Mouse (Mus musculus) embryonic facial prominence, embryonic 15.5 days (tissue): ENCODE data around the gene Gm815. TPM values are rescaled to one million over a fixed set of nuclear protein-coding genes. Genes with fewer than 3 reads are reported as not detected.

Source experiments
- ATAC-seq: fragments of 200-750 bp; cut with Nextera tagmentation; 2 replicates; pipeline ENCODE4 v1.8.0; 2017; ENCODE audit warnings: low read depth, moderate TSS enrichment; ENCODE audit not compliant: insufficient number of reproducible peaks, low FRiP score, low TSS enrichment
- H3K27ac ChIP-seq: fragments of 300-500 bp; sonication (generic); replicated peaks from 2 replicates; pipeline ENCODE4 v1.5.1; 2015; ENCODE audit warnings: mild to moderate bottlenecking, inconsistent platforms
- H3K27me3 ChIP-seq: fragments of 300-500 bp; sonication (generic); 2 replicates; pipeline ENCODE4 v1.6.1; 2015; ENCODE audit warnings: inconsistent platforms
- H3K36me3 ChIP-seq: fragments of 300-500 bp; sonication (generic); 2 replicates; pipeline ENCODE4 v1.6.1; 2015; ENCODE audit warnings: mild to moderate bottlenecking, inconsistent platforms
- H3K4me1 ChIP-seq: fragments of 300-500 bp; sonication (generic); 2 replicates; pipeline ENCODE4 v1.6.1; 2015; ENCODE audit warnings: inconsistent platforms
- H3K4me2 ChIP-seq: fragments of 300-500 bp; sonication (generic); replicated peaks from 2 replicates; pipeline ENCODE4 v1.6.1; 2015; ENCODE audit warnings: mild to moderate bottlenecking, inconsistent platforms
- H3K4me3 ChIP-seq: fragments of 300-500 bp; sonication (generic); replicated peaks from 2 replicates; pipeline ENCODE4 v1.5.1; 2015; ENCODE audit warnings: mild to moderate bottlenecking, inconsistent platforms
- H3K9ac ChIP-seq: fragments of 300-500 bp; sonication (generic); 2 replicates; pipeline ENCODE4 v1.6.1; 2015; ENCODE audit warnings: inconsistent platforms
- H3K9me3 ChIP-seq: fragments of 300-500 bp; sonication (generic); replicated peaks from 2 replicates; pipeline ENCODE4 v1.6.1; 2016; ENCODE audit warnings: inconsistent platforms
- WGBS: fragments of 180-500 bp; shearing (Covaris S2); methylation state at CpG from one replicate; pipeline ENCODE4 v1.1.7; 2015; 5-methylcytosine and 5-hydroxymethylcytosine counted together
- polyA plus RNA-seq: library from polyadenylated mRNA; unstranded; fragments of >200 nt; fragmentation: Nextera tagmentation; extraction: Ambion mirVana; gene quantifications from 2 replicates; pipeline ENCODE4 v1.2.1, GENCODE M21; 2015

Gm815 gene
- polyA plus RNA-seq, 1 experiment from 2014 or later, result not detected

- no peak for ATAC-seq
- 63% methylated on average over 12 of the region's 12 CpGs for WGBS
Observed at GRCm38 (mm10) chr19:26858427-26859194, 27.1 kb upstream of the Gm815 start.

GRCm38 (mm10) chr19:26859195-26859570, 26.5 kb upstream of the Gm815 start:
- WGBS, result 62% methylated on average over 5 of the region's 5 CpGs
- Histone ChIP-seq H3K36me3 (no peaks in the 10 kb centered on the region), H3K4me2 (no peak overlapping the region), H3K27ac (no peak overlapping the region), H3K4me1 (0 out of 2 replicates have a peak, but pooled peaks cover 5% of the 10 kb centered on the region), H3K9me3 (no peaks in the 10 kb centered on the region), H3K4me3 (no peak overlapping the region), H3K27me3 (no peaks in the 10 kb centered on the region), H3K9ac (no peak overlapping the region)
- no peak for ATAC-seq

More at GRCm38 (mm10) chr19:26858427-26859194, 27.1 kb upstream of the Gm815 start:
- H3K9ac ChIP-seq, result no peak overlapping the region
- no peak overlapping the region for H3K27ac ChIP-seq
- H3K4me3 ChIP-seq, result no peak overlapping the region
- no peaks in the 10 kb centered on the region for H3K9me3 ChIP-seq
- H3K4me1 ChIP-seq, result 0 out of 2 replicates have a peak, but pooled peaks cover 5% of the 10 kb centered on the region
- H3K27me3 ChIP-seq, result no peaks in the 10 kb centered on the region
- H3K4me2 ChIP-seq, result no peak overlapping the region
- no peaks in the 10 kb centered on the region for H3K36me3 ChIP-seq

- no peaks in the 10 kb centered on the region for H3K36me3 ChIP-seq
- no peak overlapping the region for H3K4me2 ChIP-seq
- 74% methylated on average over 5 of the region's 5 CpGs for WGBS
- no peak overlapping the region for H3K27ac ChIP-seq
- no peak overlapping the region for H3K4me3 ChIP-seq
- no peaks in the 10 kb centered on the region for H3K9me3 ChIP-seq
- no peaks in the 10 kb centered on the region for H3K27me3 ChIP-seq
- peaks cover 4% of the 10 kb centered on the region; the same call in 1 of the 2 replicates for H3K4me1 ChIP-seq
- H3K9ac ChIP-seq, result no peak overlapping the region
- no peak for ATAC-seq
Observed at GRCm38 (mm10) chr19:26863662-26864061, 22.0 kb upstream of the Gm815 start.

- 87% methylated on average over 15 of the region's 15 CpGs for WGBS
- H3K4me3 ChIP-seq, result no peak overlapping the region
- no peak overlapping the region for H3K27ac ChIP-seq
- ATAC-seq, result no peak
- no peak overlapping the region for H3K9ac ChIP-seq
- H3K9me3 ChIP-seq, result no peaks in the 10 kb centered on the region
- no peak overlapping the region for H3K4me2 ChIP-seq
- H3K27me3 ChIP-seq, result no peaks in the 10 kb centered on the region
- no peaks in the 10 kb centered on the region for H3K36me3 ChIP-seq
- peaks cover 2% of the 10 kb centered on the region for H3K4me1 ChIP-seq
Observed at GRCm38 (mm10) chr19:26864975-26865690, 20.5 kb upstream of the Gm815 start.

- Histone ChIP-seq H3K27ac (no peak overlapping the region), H3K27me3 (no peaks in the 10 kb centered on the region), H3K4me2 (no peak overlapping the region), H3K4me3 (no peak overlapping the region), H3K4me1 (peaks cover 8% of the 10 kb centered on the region), H3K9me3 (no peaks in the 10 kb centered on the region), H3K9ac (no peak overlapping the region), H3K36me3 (no peaks in the 10 kb centered on the region)
- no peak for ATAC-seq
- WGBS, result 35% methylated on average over 7 of the region's 7 CpGs
Observed at GRCm38 (mm10) chr19:26865736-26866135, 19.9 kb upstream of the Gm815 start.

- H3K4me2 ChIP-seq, result no peak overlapping the region
- no peak overlapping the region for H3K9ac ChIP-seq
- no peak overlapping the region for H3K27ac ChIP-seq
- WGBS, result 60% methylated on average over 3 of the region's 3 CpGs
- H3K36me3 ChIP-seq, result no peaks in the 10 kb centered on the region
- no peak for ATAC-seq
- no peaks in the 10 kb centered on the region for H3K9me3 ChIP-seq
- no peaks in the 10 kb centered on the region for H3K27me3 ChIP-seq
- no peak overlapping the region for H3K4me3 ChIP-seq
- H3K4me1 ChIP-seq, result peaks cover 11% of the 10 kb centered on the region
Observed at GRCm38 (mm10) chr19:26869591-26869990, 16.1 kb upstream of the Gm815 start.

GRCm38 (mm10) chr19:26870280-26870679, 15.4 kb upstream of the Gm815 start:
- H3K36me3 ChIP-seq, result no peaks in the 10 kb centered on the region
- H3K27me3 ChIP-seq, result no peaks in the 10 kb centered on the region
- H3K4me1 ChIP-seq, result peaks cover 11% of the 10 kb centered on the region
- no peak overlapping the region; the same call in 1 of the 2 replicates for H3K27ac ChIP-seq
- 39% methylated on average over 7 of the region's 7 CpGs for WGBS
- H3K4me3 ChIP-seq, result no peak overlapping the region
- H3K9ac ChIP-seq, result no peak overlapping the region
- no peak; the same call in 1 of the 2 replicates for ATAC-seq
- H3K4me2 ChIP-seq, result no peak overlapping the region
- no peaks in the 10 kb centered on the region for H3K9me3 ChIP-seq

GRCm38 (mm10) chr19:26871096-26871495, 14.6 kb upstream of the Gm815 start:
- no peak overlapping the region for H3K27ac ChIP-seq
- no peaks in the 10 kb centered on the region for H3K36me3 ChIP-seq
- no peaks in the 10 kb centered on the region for H3K9me3 ChIP-seq

GRCm38 (mm10) chr19:26872886-26873285, 12.8 kb upstream of the Gm815 start:
- Histone ChIP-seq H3K4me1 (peaks cover 11% of the 10 kb centered on the region), H3K4me3 (no peak overlapping the region), H3K4me2 (no peak overlapping the region), H3K9me3 (no peaks in the 10 kb centered on the region), H3K27ac (no peak overlapping the region), H3K27me3 (no peaks in the 10 kb centered on the region), H3K9ac (no peak overlapping the region), H3K36me3 (no peaks in the 10 kb centered on the region)
- no peak for ATAC-seq
- 59% methylated on average over 6 of the region's 6 CpGs for WGBS

More at GRCm38 (mm10) chr19:26871096-26871495, 14.6 kb upstream of the Gm815 start:
- 42% methylated on average over 3 of the region's 3 CpGs for WGBS
- H3K9ac ChIP-seq, result no peak overlapping the region
- no peak overlapping the region for H3K4me3 ChIP-seq
- ATAC-seq, result no peak
- H3K4me1 ChIP-seq, result peaks cover 11% of the 10 kb centered on the region
- H3K4me2 ChIP-seq, result no peak overlapping the region
- no peaks in the 10 kb centered on the region for H3K27me3 ChIP-seq

- 88% methylated on average over 6 of the region's 6 CpGs for WGBS
- no peak for ATAC-seq
- no peaks in the 10 kb centered on the region for H3K36me3 ChIP-seq
- no peak overlapping the region for H3K4me2 ChIP-seq
- no peak overlapping the region for H3K9ac ChIP-seq
- H3K27ac ChIP-seq, result no peak overlapping the region
- H3K9me3 ChIP-seq, result no peaks in the 10 kb centered on the region
- no peaks in the 10 kb centered on the region for H3K27me3 ChIP-seq
- H3K4me3 ChIP-seq, result no peak overlapping the region
- H3K4me1 ChIP-seq, result peaks cover 5% of the 10 kb centered on the region
Observed at GRCm38 (mm10) chr19:26875601-26876000, 10.1 kb upstream of the Gm815 start.

- H3K4me3 ChIP-seq, result no peak overlapping the region
- 27% methylated on average over 10 of the region's 10 CpGs for WGBS
- no peaks in the 10 kb centered on the region for H3K4me1 ChIP-seq
- no peak overlapping the region for H3K27ac ChIP-seq
- H3K9ac ChIP-seq, result no peak overlapping the region
- H3K9me3 ChIP-seq, result no peaks in the 10 kb centered on the region
- no peaks in the 10 kb centered on the region for H3K27me3 ChIP-seq
- no peak for ATAC-seq
- H3K4me2 ChIP-seq, result no peak overlapping the region
- H3K36me3 ChIP-seq, result no peaks in the 10 kb centered on the region
Observed at GRCm38 (mm10) chr19:26877180-26877775, 8.4 kb upstream of the Gm815 start.
